Mouse (Mus musculus) cerebellum, adult 11-12 months (tissue): ENCODE measurements around the gene Zfp850.
A peak's percentile ranks its signal among the peaks of the same experiment; 100 is the strongest.
"Not testable (repeated sequence)": the region's sequence is repeated elsewhere in the genome, so short reads cannot be mapped to it uniquely, and the experiment has no call there.

Experiments
- DNase-seq: peaks from one replicate; pipeline ENCODE4 v3.0.0; 2022

Gene Zfp850

DNA sequence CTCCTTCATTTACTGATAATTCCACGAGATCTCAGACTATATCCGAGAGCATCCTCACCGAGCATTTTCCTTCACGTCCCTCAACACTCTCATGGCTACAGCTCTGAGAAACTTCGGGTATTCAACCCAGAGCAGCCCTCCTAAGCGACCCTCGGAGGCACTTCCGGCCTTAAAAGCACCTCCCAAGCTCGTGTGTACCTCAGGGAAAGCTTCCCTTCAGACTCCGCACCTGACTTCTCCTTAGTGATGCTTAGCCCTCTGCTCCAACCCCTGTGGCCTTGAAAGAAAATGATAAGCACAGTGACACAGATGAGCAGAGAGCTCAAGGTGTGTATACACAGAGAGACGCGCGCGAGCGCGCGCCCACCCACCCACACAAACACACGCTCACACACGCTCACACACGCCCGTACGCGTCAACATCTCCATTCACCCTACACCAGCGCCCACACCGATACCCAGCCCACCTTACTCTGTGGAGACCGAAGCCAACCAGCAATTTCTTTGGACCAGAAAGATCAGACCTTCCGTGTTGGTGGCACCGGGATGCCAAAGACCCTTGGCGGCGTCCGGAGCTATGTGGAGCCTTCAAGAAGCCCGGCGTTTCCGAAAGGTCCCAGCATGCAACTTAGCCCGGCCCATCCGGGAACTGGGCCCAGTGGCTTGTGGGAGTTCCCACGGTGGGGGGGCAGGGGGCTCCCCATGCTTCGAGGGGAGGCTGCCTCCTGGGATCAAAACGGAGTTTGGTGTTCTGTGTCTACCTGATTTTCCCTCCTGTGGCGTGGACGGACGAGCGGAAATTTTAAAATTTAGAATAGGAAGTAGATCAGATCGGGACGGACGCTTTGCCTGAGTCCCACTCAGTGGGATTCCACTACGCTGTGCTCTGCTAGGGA, at the start of gene Zfp850:
TSS of gene Zfp850 (minus strand) at position 567 of the 896 bp plus-strand sequence.
- peak; percentile 70 for DNase-seq

DNA sequence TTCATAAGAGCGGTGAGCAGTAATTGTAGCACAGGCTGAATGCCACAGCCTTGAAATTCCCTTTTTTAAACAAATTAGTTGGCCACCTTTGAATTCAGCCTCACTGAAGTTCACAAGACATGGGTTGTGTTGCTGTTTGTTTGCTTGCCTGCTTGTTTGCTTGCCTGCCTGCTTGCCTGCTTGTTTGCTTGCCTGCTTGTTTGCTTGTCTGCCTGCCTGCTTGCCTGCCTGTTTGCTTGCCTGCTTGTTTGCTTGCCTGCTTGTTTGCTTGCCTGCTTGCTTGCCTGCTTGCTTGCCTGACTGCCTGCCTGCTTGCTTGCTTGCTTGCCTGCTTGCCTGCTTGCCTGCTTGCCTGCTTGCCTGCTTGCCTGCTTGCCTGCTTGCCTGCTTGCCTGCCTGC, 46.1 kb upstream of the Zfp850 start:
- no peak for DNase-seq

DNA sequence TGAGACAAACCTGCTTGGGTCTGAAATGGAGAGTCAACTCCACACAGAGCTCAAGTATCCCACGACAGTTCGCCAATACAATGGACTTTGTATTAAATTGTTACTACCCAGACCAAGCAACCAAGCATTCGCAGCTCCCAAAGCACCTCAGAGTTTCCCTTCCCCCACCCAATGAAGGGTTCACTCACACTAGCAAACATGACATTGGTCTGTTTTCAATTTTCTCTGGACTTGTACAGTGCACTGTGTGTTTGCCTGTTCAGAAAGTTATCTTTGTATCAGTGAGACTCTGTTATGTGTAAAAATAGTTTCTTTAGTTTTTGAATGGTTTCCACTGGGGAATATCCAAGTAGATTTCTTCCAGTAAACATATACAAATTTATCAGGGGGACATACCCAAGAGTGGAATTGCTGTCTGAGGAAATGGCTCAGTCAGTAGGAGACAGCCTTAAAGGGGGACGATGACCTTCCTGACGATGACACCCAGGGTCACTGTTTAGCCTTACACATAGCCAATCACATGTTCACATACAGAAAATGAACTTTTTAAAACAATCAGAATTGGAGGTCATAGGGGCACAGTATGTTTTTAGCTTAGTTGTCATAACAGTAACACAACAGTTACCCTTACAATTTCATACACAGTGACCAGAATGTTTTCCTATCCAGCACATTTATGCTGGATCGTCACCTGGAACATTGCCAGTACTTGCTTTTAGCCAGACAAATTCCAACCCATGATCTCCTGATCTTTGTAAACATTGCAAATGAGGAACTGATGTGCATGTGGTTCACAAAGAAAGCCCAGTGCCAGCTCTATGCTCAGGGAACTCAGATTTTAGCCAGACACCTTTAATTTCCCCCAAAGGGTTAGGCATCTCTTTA, 39.4 kb upstream of the Zfp850 start:
- DNase-seq = no peak

DNA sequence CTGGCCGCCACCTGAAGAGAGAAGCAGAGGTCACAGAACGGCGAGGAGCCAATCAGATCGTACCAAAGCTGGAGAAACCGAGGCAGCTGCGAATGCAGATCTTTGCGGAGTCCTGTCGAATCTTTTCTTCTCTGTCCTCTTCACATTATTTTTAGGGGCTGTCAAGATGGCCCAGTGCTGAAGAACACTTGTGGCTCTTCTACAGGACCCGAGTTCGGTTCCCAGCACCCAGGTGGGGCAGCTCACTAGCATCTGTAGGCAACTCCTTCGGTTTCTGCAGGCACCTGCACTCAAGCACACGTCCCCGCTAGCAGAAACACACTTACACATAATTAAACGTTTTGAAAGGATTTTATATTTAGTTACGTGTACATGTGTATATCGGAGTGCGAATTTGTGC, 36.7 kb upstream of the Zfp850 start:
- peak; percentile 52 for DNase-seq

DNA sequence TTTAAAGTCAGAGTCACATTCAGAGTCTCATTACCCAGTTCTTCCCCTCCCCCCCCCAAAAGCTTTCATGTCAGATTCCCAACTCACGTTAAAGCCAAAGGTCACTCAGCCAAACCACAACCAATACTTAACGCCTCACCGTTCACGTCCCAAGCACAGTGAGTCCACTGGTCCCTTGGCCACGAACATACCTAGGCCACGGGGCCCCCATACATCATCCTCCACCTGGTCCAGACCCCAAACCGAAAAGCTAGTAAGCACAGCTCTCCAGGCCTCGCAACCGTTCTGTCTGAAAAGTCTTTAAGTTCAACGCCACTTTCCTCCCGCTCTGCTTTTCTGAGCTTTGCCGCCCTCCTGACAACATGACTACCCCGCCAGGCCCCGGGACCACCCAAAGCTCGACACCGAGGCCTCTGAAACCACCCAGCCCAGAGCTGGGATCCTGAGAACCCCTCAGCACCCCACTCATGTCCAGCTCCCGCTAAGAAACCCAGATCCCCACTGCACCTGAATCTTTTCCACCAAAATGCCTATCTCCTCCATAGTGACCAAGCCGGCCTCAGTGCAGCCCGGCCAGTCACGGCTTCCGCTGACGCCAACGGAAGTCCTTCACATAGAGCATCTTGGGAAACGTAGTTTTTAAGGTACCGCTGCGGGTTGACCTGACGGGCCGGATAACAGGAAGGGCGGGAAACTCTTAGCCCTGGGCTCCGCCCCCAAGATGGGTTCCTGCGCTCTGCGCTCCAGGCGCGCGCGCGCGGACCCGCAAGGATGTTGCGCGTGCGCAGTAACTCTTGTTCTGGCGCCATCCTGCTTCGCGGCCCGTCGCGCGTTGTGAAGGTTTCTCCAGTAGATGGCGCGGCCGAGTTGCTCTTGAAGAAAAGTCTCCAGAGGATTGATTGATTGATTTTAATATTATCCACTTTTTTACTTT, 35.8 kb upstream of the Zfp850 start, which contains the start of gene Psmc4:
TSS of gene Psmc4 (minus strand) at position 626 of the 934 bp plus-strand sequence.
- peak; percentile 99 for DNase-seq

DNA sequence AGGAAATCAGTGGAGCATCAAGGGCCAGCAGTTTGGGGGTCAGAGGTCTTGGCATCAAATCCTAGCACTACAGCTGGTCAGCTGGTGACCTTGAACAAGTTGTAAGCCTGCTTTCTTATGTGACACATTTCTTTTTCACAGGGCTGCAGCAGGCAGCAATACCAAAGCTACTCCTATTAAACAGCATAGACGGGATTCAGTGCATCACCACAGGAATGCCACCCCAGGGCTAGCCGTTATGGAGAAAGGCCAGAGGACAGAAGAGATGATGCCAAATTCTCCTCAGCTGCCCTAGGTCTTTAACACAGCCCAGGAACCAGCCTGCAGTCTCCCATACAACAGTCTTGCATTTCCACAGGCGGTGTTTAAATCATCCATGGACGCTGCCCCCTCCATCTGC, 30.6 kb upstream of the Zfp850 start:
- DNase-seq = no peak

DNA sequence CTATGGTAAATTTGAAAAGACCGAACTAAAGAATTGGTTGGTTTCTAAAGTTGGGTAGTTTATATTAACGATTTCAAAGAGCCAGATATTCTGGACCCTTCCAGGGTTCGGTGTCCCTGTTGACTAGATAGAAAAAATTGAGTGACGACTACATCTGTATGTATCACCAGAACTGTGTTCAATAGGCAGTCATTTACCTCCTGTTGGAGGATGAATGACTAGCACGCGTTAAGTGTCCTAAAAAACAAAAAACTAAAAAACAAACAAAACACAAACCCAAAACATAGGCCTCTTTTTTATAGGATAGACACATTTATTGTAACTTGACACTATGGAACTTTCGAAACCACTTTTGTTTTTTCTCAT, 513 bp upstream of the Zfp850 start:
- no peak for DNase-seq

DNA sequence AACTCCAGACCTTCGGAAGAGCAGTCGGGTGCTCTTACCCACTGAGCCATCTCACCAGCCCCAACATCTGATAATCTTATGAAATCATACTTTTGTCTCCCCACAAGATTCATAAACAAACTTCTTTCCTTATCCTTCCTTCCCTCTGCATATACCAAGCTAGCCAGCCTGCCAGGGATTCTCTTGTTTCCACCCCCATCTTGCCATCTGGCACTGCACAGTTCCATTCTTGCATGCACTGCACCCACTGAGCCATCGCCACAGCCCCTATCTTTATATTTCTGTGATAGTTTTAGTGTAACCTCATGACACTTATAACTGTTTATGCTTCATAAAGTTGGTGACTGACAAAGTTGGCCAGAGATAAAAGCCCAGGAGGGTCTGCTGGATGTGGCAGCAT, 3.6 kb downstream of the Zfp850 start:
- DNase-seq = no peak

DNA sequence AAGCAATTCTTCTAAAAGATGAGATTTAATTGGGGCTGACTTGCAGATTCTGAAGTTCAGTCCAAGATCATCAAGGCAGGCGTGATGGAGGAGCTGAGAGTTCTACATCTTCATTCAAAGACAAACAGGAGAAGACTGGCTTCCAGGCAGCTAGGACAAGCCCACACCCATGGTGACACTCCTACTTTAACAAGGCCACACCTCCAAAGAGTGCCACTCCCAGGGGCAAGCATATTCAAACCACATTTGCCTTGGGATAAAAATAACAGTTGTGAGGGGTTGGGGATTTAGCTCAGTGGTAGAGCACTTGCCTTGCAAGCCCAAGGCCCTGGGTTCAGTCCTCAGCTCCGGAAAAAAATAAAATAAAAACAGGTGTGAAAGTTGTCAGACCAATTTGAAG, 31.7 kb downstream of the Zfp850 start:
- no peak for DNase-seq

DNA sequence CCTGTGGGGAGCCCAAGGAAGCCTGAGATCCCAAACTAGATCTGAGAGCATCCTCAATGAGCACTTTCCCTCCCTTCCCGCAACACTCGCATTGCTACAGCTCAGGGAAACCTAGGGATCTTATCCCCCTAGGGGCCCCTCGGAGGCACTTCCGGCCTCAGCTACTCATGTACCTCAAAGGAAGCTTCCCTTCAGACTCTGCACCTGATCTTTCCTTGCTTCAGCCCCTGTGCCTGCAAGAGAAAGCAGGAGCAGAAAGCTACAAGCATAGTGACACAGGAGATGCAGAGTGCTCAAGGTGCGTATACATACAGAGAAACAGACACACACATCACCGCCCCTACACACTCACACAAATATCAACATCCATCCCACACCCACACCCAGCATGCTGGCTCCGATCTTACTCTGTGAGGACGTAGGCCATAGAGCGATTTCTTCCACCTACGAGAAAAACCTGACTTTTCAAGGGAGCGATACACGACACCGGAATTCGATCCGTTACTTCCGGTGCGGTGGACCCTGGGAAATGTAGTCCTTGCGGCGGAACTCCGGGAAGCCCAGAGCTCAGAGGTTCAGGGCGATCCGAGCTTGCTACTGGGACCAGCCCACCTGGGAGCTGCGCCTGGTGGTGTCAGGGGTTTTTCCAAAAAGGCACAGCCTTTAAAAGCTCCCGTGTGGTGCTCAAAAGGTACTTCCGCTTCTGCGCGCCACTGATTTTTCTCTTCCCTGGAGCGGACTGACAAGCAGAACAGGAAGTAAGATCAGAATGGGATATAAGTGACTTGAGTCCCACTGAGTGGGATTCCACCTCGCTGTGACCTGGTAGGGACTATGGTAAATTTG, 35.0 kb downstream of the Zfp850 start, which contains the start of gene Zfp780b:
TSS of gene Zfp780b (minus strand) at position 489 of the 846 bp plus-strand sequence.
- peak; percentile 59 for DNase-seq

DNA sequence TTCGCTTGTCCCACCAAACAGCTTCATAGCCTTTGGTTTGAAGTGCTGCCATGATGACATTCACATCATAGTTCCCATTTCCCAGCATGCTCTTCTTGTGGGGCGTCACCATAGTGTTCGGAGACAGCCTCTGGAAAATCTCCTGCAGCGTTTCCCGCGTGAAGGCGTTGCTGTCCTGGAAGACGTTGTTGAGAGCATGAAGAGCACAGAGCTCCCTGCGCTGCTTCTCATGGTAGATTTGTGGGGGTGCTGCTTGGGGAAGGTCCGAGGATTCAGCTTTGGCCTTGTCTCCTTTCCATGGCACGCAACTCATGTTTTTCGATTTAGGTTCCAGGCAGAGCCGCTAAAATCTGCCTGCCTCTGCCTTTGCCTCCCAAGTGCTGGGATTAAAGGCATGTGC, 64.5 kb downstream of the Zfp850 start:
- DNase-seq = not testable (repeated sequence)

DNA sequence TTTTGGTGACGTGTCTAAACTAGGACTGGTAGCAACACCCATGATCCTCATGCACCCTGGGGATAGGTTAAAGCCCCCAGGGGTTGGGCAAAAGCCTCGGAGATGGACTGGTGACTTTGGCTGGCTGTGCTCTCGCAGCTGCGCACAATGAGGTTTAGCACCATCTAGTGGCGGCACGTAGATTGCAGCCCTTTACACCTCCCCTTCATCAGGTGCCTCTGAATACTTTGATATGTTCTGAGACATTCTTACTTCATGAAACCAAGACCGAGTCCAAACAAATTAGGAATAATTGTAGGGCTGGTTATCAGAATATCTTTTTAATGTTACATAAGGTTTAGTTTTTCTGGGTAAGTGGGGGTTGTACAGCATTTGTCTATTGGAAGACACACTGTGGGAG, 72.0 kb downstream of the Zfp850 start:
- not testable (repeated sequence) for DNase-seq
